Mouse (Mus musculus): ENCODE measurements at regions not wholly inside any gene's neighbourhood (a gene's known extent, or its start where the extent isn't known, plus 50 kb on each side); places are given as distances from the start of the nearest gene placed in this dataset.

GRCm38 (mm10) chr6:93623541-93623940, 660.2 kb downstream of the Magi1 start:
- no peak for DNase-seq

DNA sequence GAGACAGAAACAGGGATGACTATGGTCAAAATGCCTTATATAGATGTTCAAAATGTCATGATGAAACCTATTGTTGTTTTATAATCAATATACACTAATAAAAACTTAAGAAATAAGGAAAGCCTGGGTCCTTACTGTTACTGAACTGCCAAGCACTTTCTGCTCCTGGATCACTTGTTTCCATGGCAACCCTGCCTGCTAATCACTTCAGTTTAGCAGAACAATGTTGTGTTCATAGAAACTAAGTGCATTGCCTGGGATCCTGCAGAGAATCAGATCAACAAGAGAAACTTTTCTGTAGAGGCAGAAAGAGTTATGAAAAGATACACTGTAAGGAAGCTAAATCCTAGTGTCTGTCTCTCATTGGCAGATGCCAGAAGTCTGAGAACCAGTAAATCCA, 666.8 kb downstream of the Magi1 start:
- DNase-seq: no peak

- DNase-seq: peak; percentile 96
These were observed 657.1 kb upstream of the Adamts9 start for GRCm38 (mm10) chr6:93600376-93600775.

DNA sequence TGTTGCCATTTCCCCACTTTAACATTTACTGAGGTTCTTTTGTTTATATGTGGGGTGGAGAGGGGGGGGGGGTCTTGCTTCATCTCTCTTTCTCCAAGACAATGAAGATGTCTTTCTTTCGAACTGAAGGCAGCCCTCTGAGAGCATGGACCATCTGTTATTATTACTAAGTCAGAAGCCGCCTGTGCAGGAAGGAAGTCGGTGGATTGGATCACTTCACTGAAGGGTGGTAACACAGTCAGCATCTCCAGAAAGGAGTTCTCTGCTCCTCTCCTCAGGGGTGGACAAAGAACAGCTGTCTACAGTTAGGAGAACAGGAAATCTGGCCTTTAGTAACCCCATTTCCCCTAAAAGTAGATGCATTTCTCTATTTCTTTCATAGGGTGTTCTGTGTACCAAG, 656.1 kb upstream of the Adamts9 start:
- DNase-seq: peak; percentile 92

GRCm38 (mm10) chr6:93589935-93590334, 646.6 kb upstream of the Adamts9 start:
- no peak for DNase-seq

- DNase-seq: no peak
These were observed 643.6 kb upstream of the Adamts9 start for GRCm38 (mm10) chr6:93586871-93587270.

DNA sequence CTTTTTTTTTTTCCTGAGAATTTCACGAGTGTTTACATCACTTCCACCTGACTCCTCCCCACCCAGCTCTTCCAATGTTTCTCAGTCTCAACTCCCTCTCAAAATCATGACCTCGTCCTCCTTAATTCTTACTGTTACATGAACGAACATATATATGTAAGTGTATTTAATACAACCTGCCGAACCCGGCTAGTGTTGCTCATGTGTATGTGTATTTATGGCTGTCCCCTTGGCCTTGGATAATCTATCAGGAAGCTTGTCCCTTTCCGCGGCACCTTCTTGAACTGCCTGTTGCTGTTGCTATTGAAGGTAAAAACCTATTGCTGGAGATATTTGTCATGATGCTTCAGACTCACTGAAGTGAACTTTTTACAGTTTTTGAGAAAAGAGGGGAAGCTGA, 637.8 kb upstream of the Adamts9 start:
- peak; percentile 75 for DNase-seq

- peak; percentile 77 for DNase-seq
These were observed 637.4 kb upstream of the Adamts9 start for GRCm38 (mm10) chr6:93580716-93581115.

- DNase-seq: peak; percentile 68
These were observed 632.0 kb upstream of the Adamts9 start for GRCm38 (mm10) chr6:93575249-93575648.

DNA sequence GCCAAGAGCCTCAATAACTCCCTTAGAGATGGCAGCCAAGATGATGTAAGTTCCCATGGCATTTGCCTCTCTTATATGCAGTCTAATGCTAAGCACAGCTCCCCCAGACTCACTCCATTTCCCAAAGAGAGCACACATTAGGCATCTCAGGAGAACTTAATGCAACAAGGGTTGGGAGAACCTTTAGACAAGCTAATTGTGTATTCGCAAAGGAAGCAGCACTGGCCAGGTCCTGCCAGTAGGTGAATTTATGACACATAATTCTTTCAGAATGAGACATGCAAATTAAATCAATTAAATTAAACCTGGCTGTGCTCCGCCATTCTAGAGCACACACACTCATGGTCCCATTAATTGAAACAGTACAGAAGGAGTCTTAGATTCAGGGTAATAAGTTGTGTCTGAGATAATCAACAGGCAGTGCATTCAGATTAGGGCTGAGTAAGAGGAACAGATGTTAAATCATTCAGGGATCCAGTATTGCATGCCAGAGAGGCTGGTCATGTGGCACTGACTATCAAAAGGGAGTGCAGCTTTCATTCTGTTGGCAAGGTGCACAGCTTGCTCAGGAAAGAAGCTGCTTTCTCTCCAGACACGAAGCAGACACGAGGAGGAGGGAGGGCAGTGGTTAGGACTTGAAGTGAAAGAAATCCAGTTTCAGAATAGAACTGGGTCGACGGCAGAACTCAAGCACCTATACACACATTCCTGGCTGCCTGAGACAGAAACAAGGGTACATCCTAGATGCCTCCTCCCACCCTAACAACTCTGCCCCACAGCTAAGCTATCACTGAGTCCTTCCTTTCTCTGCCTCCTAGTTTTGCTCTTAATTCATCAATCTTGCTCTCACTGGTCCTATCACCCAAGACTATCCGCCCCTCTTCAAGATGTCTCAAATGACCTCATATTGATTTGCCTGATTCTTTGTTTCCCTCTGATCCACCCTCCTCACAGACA, 630.7 kb upstream of the Adamts9 start:
- peak; percentile 95 for DNase-seq

GRCm38 (mm10) chr6:93569866-93570265, 626.6 kb upstream of the Adamts9 start:
- DNase-seq: peak; percentile 64

DNA sequence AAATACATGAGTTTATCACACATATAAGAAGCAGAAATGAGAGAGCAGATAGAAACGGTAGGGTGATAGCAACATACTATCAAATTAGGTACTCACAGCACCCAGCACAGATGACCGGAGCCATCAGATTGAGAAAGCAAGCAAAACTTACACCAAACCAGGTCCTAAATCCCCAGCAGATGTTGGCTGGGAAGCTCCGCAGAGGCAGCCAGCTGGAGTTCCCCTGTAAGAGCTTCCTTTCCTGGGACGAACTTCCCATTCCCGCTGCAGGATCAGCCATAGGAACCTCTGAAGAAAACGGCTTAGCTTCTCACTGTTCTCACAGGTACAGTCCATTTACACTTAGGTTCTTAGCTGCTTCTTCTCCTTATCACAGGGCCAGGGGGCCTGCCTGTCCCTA, 625.9 kb upstream of the Adamts9 start:
- DNase-seq: peak; percentile 90

- peak; percentile 39 for DNase-seq
These were observed 623.4 kb upstream of the Adamts9 start for GRCm38 (mm10) chr6:93566661-93567060.

- DNase-seq: peak; percentile 93
These were observed 605.0 kb upstream of the Adamts9 start for GRCm38 (mm10) chr6:93548311-93548710.

DNA sequence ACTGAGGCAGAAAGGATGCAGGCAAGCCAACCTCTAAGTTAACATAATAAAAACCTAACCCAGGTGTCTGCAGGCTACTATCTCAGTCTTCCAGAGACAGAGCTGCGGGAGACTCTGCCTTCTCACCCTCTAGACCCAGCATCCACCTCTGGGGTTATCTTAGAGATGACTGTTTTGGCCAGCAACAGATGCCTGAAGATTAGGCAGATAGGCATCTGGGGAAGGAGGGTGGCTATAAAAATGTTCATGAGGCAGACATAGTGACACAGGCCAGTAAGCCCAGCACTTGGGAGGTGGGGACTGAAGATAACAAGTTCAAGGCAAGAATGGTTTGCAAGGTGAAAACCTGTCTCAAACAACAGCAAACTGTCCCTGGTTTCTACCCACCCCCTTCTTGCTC, 601.0 kb upstream of the Adamts9 start:
- DNase-seq: no peak

DNA sequence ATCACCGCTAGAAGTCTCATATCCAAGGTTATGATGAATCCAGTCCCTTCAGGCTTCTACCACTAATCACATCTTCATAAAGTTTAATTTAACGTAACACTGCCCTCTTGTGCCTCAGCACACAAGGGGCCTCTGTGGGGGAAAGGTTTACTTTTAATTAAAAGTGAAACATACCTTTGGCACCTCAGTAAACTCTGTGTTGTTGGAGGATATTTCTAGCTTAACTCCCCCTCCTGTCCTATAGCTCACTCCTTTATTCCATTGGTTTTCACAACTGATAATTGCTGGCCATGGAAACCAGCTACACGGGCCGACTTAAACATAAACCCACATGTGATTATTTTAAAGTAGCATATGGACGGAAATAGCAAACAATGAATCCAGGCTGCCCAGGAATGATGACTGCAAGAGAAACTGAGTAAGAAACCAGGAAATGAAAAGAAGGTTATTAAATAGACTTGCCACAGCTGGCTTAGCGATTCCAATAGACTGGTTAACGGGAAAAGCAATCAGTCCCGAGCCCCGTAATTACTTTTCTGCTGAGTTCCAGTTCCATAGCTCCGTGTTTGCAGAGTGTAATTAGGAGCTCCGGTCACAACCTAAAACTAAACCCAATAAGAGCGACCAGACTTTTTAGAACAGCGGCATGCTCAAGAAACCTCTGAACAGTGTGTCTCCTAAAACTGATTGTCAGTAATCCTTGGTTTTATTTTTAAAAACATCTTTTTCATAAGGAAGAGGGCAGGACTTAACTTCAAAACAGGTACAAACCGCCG, 600.2 kb upstream of the Adamts9 start:
- DNase-seq: peak; percentile 75

DNA sequence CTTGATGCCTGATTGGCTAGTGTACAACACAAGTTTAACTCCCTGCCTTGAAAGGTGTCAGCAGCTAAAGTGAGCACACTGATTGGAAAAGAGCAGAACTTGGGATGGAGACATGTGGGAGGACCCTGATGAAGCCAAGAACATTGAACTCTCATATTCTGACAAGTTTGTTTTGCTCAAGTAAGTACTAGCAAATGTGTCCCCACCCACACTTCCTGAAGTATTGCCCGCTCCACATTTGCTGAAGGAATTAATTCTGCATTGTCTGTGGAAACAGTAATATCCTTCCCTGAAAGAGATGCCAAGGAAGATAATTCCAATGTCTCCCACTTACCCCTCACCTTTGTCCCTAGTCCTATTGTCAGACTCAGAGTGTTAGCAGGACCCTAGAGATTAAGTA, 596.3 kb upstream of the Adamts9 start:
- peak; percentile 93 for DNase-seq

DNA sequence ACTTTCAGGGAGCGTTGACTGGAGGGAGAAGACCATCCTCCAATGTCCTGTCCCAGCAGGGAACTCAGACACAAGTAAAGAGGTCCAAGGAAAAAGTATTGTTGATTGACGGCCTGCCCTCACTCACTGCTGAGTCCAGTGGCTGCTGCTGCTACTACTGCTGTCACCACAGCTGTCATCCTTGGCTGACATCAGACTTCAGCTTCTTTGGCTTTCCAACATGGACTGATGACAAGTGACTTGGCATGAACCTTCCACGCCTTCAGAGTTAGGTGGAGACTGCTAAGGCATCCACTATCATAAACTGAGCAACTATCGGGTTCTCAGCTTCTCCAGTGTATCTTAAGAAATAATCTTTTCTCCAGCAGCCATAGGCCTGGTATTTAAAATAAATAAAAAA, 595.9 kb upstream of the Adamts9 start:
- peak; percentile 88 for DNase-seq

DNA sequence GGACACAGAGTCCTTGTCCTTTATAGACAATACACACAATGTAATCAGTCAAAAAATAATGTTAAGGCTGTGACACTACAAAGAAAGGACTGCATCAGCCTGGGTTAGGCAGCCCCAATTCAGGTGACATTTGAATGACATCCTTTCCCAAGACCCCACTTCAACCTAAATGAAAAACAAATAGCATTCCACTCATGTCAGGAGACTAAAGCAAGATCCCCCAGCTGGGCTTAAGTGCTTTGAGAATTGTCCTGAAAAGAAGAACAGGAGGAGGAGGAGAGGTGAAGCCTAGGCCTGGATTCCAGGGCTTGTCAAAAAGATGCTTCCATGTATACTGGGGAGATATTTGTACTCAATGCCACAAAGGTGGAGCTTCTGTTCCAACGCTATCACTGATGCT, 594.7 kb upstream of the Adamts9 start:
- DNase-seq: no peak

DNA sequence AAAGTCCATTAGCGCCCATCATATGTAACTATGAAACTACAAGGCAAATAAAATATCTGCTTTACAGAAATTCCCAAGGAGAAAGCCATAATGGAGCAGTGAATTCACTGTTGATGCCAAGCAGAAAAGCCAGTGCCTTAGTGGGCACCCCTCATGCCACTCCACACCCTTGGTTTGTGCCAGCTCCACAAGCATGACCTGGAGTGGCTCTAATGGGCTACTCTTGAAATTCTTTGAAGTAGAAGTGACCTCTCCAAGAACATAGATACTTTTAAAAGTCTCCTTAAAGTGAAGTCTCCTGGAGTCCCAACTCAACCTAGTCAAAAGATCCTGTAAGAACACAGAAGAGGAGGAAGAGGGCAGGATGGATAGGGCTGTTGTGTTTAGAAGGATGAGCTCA, 593.8 kb upstream of the Adamts9 start:
- no peak for DNase-seq

DNA sequence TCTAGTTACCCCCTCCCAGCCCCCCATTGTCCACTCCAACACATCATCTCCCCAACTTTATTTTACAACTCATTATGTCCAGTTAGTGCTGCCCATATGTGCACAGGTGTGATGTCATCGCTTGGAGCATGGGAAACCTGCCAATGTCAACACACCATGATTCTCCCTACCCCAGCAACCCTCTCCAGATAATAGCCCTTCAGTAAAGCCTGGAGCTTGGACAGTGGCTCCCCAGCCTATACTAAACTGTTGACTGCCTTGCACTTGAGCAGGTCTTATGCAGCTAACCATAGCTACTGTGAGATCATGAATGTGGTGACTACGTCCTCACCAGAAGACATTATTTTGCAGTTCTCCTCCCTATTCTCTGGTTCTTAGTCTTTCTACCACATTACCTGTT, 570.5 kb upstream of the Adamts9 start:
- DNase-seq: no peak

- no peak for DNase-seq
These were observed 566.6 kb upstream of the Adamts9 start for GRCm38 (mm10) chr6:93509857-93510256.

DNA sequence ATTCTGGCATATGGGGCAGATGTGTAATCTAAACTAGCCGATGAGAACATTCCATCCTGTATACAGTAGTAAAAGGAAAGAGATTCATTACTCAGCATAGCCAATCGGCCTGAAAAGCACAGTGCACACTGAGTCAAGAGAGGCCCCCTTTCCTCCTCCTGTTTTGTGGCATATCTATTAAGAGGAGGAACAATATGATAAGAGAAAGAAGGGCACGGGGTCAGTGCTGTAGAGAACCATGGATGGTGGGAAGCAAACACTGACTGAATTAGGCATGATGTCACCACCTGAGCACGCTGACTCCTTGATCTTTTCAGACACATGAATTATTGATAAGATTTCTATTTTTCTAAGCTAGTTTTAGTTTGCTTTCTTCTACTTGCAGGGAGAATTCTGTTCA, 554.5 kb upstream of the Adamts9 start:
- no peak for DNase-seq

GRCm38 (mm10) chr6:93488441-93488955, 545.2 kb upstream of the Adamts9 start:
- no peak for DNase-seq

Data from heart, adult 11 months (tissue).